Comparison of ENCODE assay signal across 17 mouse cellular contexts in genomic region chr2:32598506-32598905, GRCm38 (mm10). TPM values are rescaled to one million over a fixed set of nuclear protein-coding genes. Genes with fewer than 3 reads are reported as not detected.
DNase-seq lines count a peak whose midpoint lies in the region; ATAC-seq lines count a peak whose summit lies in the region.
"Had no signal": no experiment of that assay in that cellular context is flagged by ENCODE, and none has a peak within 500 bp of the region (broad histone marks: within the 10 kb centered on the region; RNA-seq: fewer than 3 reads in every experiment).

No protein-coding gene starts in this region.

- H3K27me3 ChIP-seq in heart, embryonic 16.5 days (ENCODE audit: control insufficient read depth, insufficient read depth, low read length): no peaks in the 10 kb centered on the region
- no peaks in the 10 kb centered on the region for H3K27me3 ChIP-seq in midbrain, embryonic 15.5 days (replicated peaks)
- H3K27me3 ChIP-seq: CH12.LX; forebrain, embryonic 15.5 days; intestine, embryonic 15.5 days; midbrain, embryonic 12.5 days had no signal

- H3K4me3 ChIP-seq in heart, embryonic 16.5 days (ENCODE audit: low read length): no peak overlapping the region
- no peak overlapping the region for H3K4me3 ChIP-seq in midbrain, embryonic 15.5 days
- H3K4me3 ChIP-seq: forebrain, embryonic 15.5 days; intestine, embryonic 15.5 days; midbrain, embryonic 12.5 days had no signal

- H3K36me3 ChIP-seq in heart, embryonic 16.5 days (ENCODE audit: control insufficient read depth, insufficient read depth): peaks cover 30% of the 10 kb centered on the region
- no peaks in the 10 kb centered on the region for H3K36me3 ChIP-seq in midbrain, embryonic 15.5 days (replicated peaks)
- H3K36me3 ChIP-seq: forebrain, embryonic 15.5 days; intestine, embryonic 15.5 days had no signal

- intact Hi-C loops in heart, postnatal 25 days (cut with DNase I): no loop called here

- H3K27ac ChIP-seq in heart, embryonic 16.5 days (ENCODE audit: low read length): 0 out of 2 replicates have a peak overlapping the region, but pooled peaks have one; percentile 4
- H3K27ac ChIP-seq in midbrain, embryonic 15.5 days: no peak overlapping the region
- H3K27ac ChIP-seq: forebrain, embryonic 15.5 days; intestine, embryonic 15.5 days; midbrain, embryonic 12.5 days had no signal

- no peaks in the 10 kb centered on the region for H3K9me3 ChIP-seq in heart, embryonic 16.5 days (replicated peaks; ENCODE audit: control insufficient read depth, low read length)
- no peaks in the 10 kb centered on the region for H3K9me3 ChIP-seq in midbrain, embryonic 15.5 days
- H3K9me3 ChIP-seq: forebrain, embryonic 15.5 days; intestine, embryonic 15.5 days; midbrain, embryonic 12.5 days had no signal

- no peak overlapping the region for H3K4me2 ChIP-seq in heart, embryonic 16.5 days (ENCODE audit: low read depth, low read length)
- H3K4me2 ChIP-seq in midbrain, embryonic 15.5 days: no peak overlapping the region
- H3K4me2 ChIP-seq: forebrain, embryonic 15.5 days; intestine, embryonic 15.5 days; midbrain, embryonic 12.5 days had no signal

- 70% methylated on average over 8 of the region's 8 CpGs for WGBS in heart, embryonic 16.5 days
- 86% methylated on average over 8 of the region's 8 CpGs for WGBS in midbrain, embryonic 15.5 days

- peaks cover 9% of the 10 kb centered on the region; the same call in 1 of the 2 replicates for H3K4me1 ChIP-seq in heart, embryonic 16.5 days (ENCODE audit: control insufficient read depth, insufficient read depth, low read length)
- H3K4me1 ChIP-seq in midbrain, embryonic 15.5 days: 0 out of 2 replicates have a peak, but pooled peaks cover 5% of the 10 kb centered on the region

- DNase-seq in heart, postnatal 25 days (ENCODE audit: low spot score): no peak
- DNase-seq in testis, postnatal 10 days (ENCODE audit: low spot score): peak; percentile 73
- no peak for DNase-seq in testis, postnatal 14 days (ENCODE audit: low spot score)
- DNase-seq in cerebellum, postnatal 10 days: peak; percentile 88 to 92
- no peak for DNase-seq in lung, postnatal 36 days
- DNase-seq: gastrocnemius, postnatal 36 days; layer of hippocampus, adult 9-11 months; lung, postnatal 4 days had no signal

- ATAC-seq in heart, embryonic 16.5 days (replicated peaks; ENCODE audit: extremely low read depth, insufficient read depth, low FRiP score): no peak
- no peak for ATAC-seq in midbrain, embryonic 15.5 days (replicated peaks)
- ATAC-seq: activated CD4-positive, CD25-positive, alpha-beta regulatory T cell, adult 4 months; forebrain, embryonic 15.5 days; intestine, embryonic 15.5 days had no signal

- H3K9ac ChIP-seq in heart, embryonic 16.5 days (ENCODE audit: low read length): no peak overlapping the region
- H3K9ac ChIP-seq in midbrain, embryonic 15.5 days: no peak overlapping the region
- H3K9ac ChIP-seq: forebrain, embryonic 15.5 days; intestine, embryonic 15.5 days; midbrain, embryonic 12.5 days had no signal

RNA-seq across cellular contexts. Expression of gene St6galnac6, which starts 1.0 kb away (rescaled TPM):
- polyA plus RNA-seq in heart, embryonic 16.5 days (2015; fragmentation: Nextera tagmentation; extraction: Ambion mirVana): 33.4 and 34.1 TPM in 2 replicates
- total RNA-seq in heart, postnatal 25 days (2021): 100 to 1,000 TPM; 104 to 110 TPM
- 24.2 and 26.9 TPM in 2 replicates for polyA plus RNA-seq in midbrain, embryonic 15.5 days (2015; fragmentation: Nextera tagmentation; extraction: Ambion mirVana)

RNA-seq across cellular contexts. Expression of gene St6galnac4, which starts 11.6 kb away (rescaled TPM):
- polyA plus RNA-seq in heart, embryonic 16.5 days (2015; fragmentation: Nextera tagmentation; extraction: Ambion mirVana): 40.6 and 40.7 TPM in 2 replicates
- 10 to 100 TPM; 17.7 to 21.4 TPM for total RNA-seq in heart, postnatal 25 days (2021)
- 33.3 and 36.5 TPM in 2 replicates for polyA plus RNA-seq in midbrain, embryonic 15.5 days (2015; fragmentation: Nextera tagmentation; extraction: Ambion mirVana)

RNA-seq across cellular contexts. Expression of gene 9430097D07Rik, which starts 23.0 kb away (rescaled TPM):
- polyA plus RNA-seq in heart, embryonic 16.5 days (2015; fragmentation: Nextera tagmentation; extraction: Ambion mirVana): not detected in 2 replicates
- total RNA-seq in heart, postnatal 25 days (2021): not detected
- 0.60 and 0.86 TPM in 2 replicates for polyA plus RNA-seq in midbrain, embryonic 15.5 days (2015; fragmentation: Nextera tagmentation; extraction: Ambion mirVana)
- total RNA-seq: CH12.LX; gastrocnemius, postnatal 36 days had no signal
- polyA plus RNA-seq: activated CD4-positive, CD25-positive, alpha-beta regulatory T cell, adult 4 months; intestine, embryonic 15.5 days; thymus, postnatal 0 days had no signal

RNA-seq across cellular contexts. Expression of gene Ak1, which starts 23.1 kb away (rescaled TPM):
- 470 and 488 TPM in 2 replicates for polyA plus RNA-seq in heart, embryonic 16.5 days (2015; fragmentation: Nextera tagmentation; extraction: Ambion mirVana)
- total RNA-seq in heart, postnatal 25 days (2021): 100 to 1,000 TPM; 733 to 743 TPM
- 97.6 and 101 TPM in 2 replicates for polyA plus RNA-seq in midbrain, embryonic 15.5 days (2015; fragmentation: Nextera tagmentation; extraction: Ambion mirVana)

RNA-seq across cellular contexts. Expression of gene Pip5kl1, which starts 23.9 kb away (rescaled TPM):
- 0.16 and 0.32 TPM in 2 replicates for polyA plus RNA-seq in heart, embryonic 16.5 days (2015; fragmentation: Nextera tagmentation; extraction: Ambion mirVana)
- total RNA-seq in heart, postnatal 25 days (2021): not detected
- 11.3 and 11.8 TPM in 2 replicates for polyA plus RNA-seq in midbrain, embryonic 15.5 days (2015; fragmentation: Nextera tagmentation; extraction: Ambion mirVana)
- total RNA-seq: gastrocnemius, postnatal 36 days had no signal
- polyA plus RNA-seq: activated CD4-positive, CD25-positive, alpha-beta regulatory T cell, adult 4 months; liver, embryonic 16.5 days had no signal

Comparison
In these comparisons a context has a peak if more than half of its experiments do, and no peak if none do; other contexts are left out.
1. DNase-seq: peak in testis, postnatal 10 days (single experiment) and cerebellum, postnatal 10 days (2 of 2); none in heart, postnatal 25 days (single experiment), testis, postnatal 14 days (single experiment) and lung, postnatal 36 days (single experiment).